Mouse (Mus musculus) subcutaneous adipose tissue, adult 2 months (tissue): ENCODE data around the gene Samt2. TPM values are rescaled to one million over a fixed set of nuclear protein-coding genes. Genes with fewer than 3 reads are reported as not detected.

Experiments used
- polyA plus RNA-seq: library from polyadenylated mRNA; depleted of rRNA; stranded (reverse); fragments of >200 nt; gene quantifications from 2 replicates; pipeline ENCODE4 v1.2.3, GENCODE M21; 2012; ENCODE audit warnings: low replicate concordance; rRNA removed

Gene Samt2
- polyA plus RNA-seq, result not detected in 2 replicates

DNA sequence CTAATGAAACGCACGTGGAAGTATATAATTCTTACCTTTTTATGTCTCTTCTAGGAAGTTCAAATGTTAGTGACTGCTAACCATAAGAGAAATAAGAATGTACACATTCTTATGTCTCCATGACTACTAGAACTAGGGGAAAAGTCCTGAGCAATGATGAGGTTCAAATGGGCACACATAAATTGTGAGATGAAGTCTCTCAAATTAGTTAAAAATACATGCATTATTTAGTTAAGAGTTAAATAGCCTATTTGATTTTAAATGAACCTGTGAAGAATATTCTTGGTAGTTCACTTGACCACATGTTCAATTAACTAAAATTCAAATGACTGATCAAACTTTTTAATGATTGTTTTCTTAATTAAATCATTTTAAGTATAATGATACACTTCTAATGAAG is at the start of gene Samt2:
Gene Samt2, minus strand, starts transcription at position 101 of the 400 bp plus-strand sequence.

Other genes starting within 250 kb of the Samt2 start
- not detected in 2 replicates for gene 4930524N10Rik, start 236.0 kb downstream of the Samt2 start, polyA plus RNA-seq
- not detected in 2 replicates for gene Samt4, start 97.4 kb downstream of the Samt2 start, polyA plus RNA-seq